Mouse (Mus musculus) kidney, embryonic 15.5 days (tissue): ENCODE data around the gene Tfdp2. TPM values are rescaled to one million over a fixed set of nuclear protein-coding genes. Genes with fewer than 3 reads are reported as not detected.
"Not testable (repeated sequence)": the region's sequence is repeated elsewhere in the genome, so short reads cannot be mapped to it uniquely, and the experiment has no call there.

ENCODE experiments used
- ATAC-seq: fragments of 200-750 bp; cut with Nextera tagmentation; replicated peaks from 2 replicates; pipeline ENCODE4 v1.8.0; 2017; ENCODE audit warnings: moderate TSS enrichment; ENCODE audit not compliant: low FRiP score
- H3K27ac ChIP-seq: fragments of 300-500 bp; sonication (generic); 2 replicates; pipeline ENCODE4 v1.5.1; 2015; ENCODE audit warnings: mild to moderate bottlenecking, inconsistent platforms
- H3K27me3 ChIP-seq: fragments of 300-500 bp; sonication (generic); 2 replicates; pipeline ENCODE4 v1.6.1; 2015; ENCODE audit warnings: inconsistent platforms
- H3K36me3 ChIP-seq: fragments of 300-500 bp; sonication (generic); 2 replicates; pipeline ENCODE4 v1.6.1; 2015; ENCODE audit warnings: inconsistent platforms
- H3K4me1 ChIP-seq: fragments of 300-500 bp; sonication (generic); 2 replicates; pipeline ENCODE4 v1.6.1; 2015; ENCODE audit warnings: inconsistent platforms
- H3K4me2 ChIP-seq: fragments of 300-500 bp; sonication (generic); 2 replicates; pipeline ENCODE4 v1.6.1; 2015; ENCODE audit warnings: moderate library complexity, mild to moderate bottlenecking, inconsistent platforms
- H3K4me3 ChIP-seq: fragments of 300-500 bp; sonication (generic); replicated peaks from 2 replicates; pipeline ENCODE4 v1.5.1; 2015; ENCODE audit warnings: mild to moderate bottlenecking, inconsistent platforms
- H3K9ac ChIP-seq: fragments of 300-500 bp; sonication (generic); 2 replicates; pipeline ENCODE4 v1.6.1; 2015; ENCODE audit warnings: mild to moderate bottlenecking, inconsistent platforms
- H3K9me3 ChIP-seq: fragments of 300-500 bp; sonication (generic); replicated peaks from 2 replicates; pipeline ENCODE4 v1.6.1; 2016; ENCODE audit warnings: inconsistent platforms
- WGBS: fragments of 180-500 bp; shearing (Covaris S2); methylation state at CpG from one replicate; pipeline ENCODE4 v1.1.7; 2015; ENCODE audit warnings: mixed read lengths; 5-methylcytosine and 5-hydroxymethylcytosine counted together
- polyA plus RNA-seq: library from polyadenylated mRNA; unstranded; fragments of >200 nt; fragmentation: Nextera tagmentation; extraction: Ambion mirVana; gene quantifications from 2 replicates; pipeline ENCODE4 v1.2.1, GENCODE M21; 2015

Gene Tfdp2
- polyA plus RNA-seq = 45.4 and 48.9 TPM in 2 replicates

GRCm38 (mm10) chr9:96195885-96196622 is at the start of gene Tfdp2:
Gene Tfdp2, plus strand, starts transcription at chr9:96196275.
- Histone ChIP-seq H3K27ac (peak within 1 kb of the TSS; percentile 91), H3K9ac (peak within 1 kb of the TSS; percentile 85), H3K4me2 (peak within 1 kb of the TSS; percentile 95), H3K4me1 (peaks cover 22% of the 10 kb centered on the region), H3K9me3 (no peaks in the 10 kb centered on the region), H3K4me3 (peak within 1 kb of the TSS; percentile 92), H3K27me3 (no peaks in the 10 kb centered on the region), H3K36me3 (no peaks in the 10 kb centered on the region)
- WGBS = under 1% methylated on average over 80 of the region's 81 CpGs
- ATAC-seq = peak; percentile 99

- no peak overlapping the region for H3K27ac ChIP-seq
- no peaks in the 10 kb centered on the region for H3K4me1 ChIP-seq
- H3K27me3 ChIP-seq = no peaks in the 10 kb centered on the region
- no peaks in the 10 kb centered on the region for H3K9me3 ChIP-seq
- H3K36me3 ChIP-seq = peaks cover 29% of the 10 kb centered on the region
- 91% methylated on average over 7 of the region's 7 CpGs for WGBS
- no peak overlapping the region for H3K9ac ChIP-seq
- no peak for ATAC-seq
- no peak overlapping the region for H3K4me3 ChIP-seq
- H3K4me2 ChIP-seq = no peak overlapping the region
Observed at GRCm38 (mm10) chr9:96152801-96153200, 43.3 kb upstream of the Tfdp2 start.

- Histone ChIP-seq H3K9ac (no peak overlapping the region), H3K36me3 (peaks cover 14% of the 10 kb centered on the region; the same call in 1 of the 2 replicates), H3K4me1 (0 out of 2 replicates have a peak, but pooled peaks cover 10% of the 10 kb centered on the region), H3K9me3 (no peaks in the 10 kb centered on the region), H3K27me3 (no peaks in the 10 kb centered on the region), H3K4me2 (no peak overlapping the region), H3K27ac (peak overlapping the region; percentile 48; the same call in 1 of the 2 replicates), H3K4me3 (no peak overlapping the region)
- ATAC-seq = no peak
- WGBS = 21% methylated on average over 4 of the region's 4 CpGs
Observed at GRCm38 (mm10) chr9:96158431-96158830, 37.6 kb upstream of the Tfdp2 start.

GRCm38 (mm10) chr9:96159047-96159446 is 37.0 kb upstream of the Tfdp2 start:
- 0 out of 2 replicates have a peak, but pooled peaks cover 10% of the 10 kb centered on the region for H3K4me1 ChIP-seq
- no peaks in the 10 kb centered on the region for H3K27me3 ChIP-seq
- no peak for ATAC-seq
- H3K4me3 ChIP-seq = no peak overlapping the region
- no peak overlapping the region for H3K4me2 ChIP-seq
- peaks cover 9% of the 10 kb centered on the region; the same call in 1 of the 2 replicates for H3K36me3 ChIP-seq
- 0 out of 2 replicates have a peak overlapping the region, but pooled peaks have one; percentile 48 for H3K27ac ChIP-seq
- no peaks in the 10 kb centered on the region for H3K9me3 ChIP-seq
- no peak overlapping the region for H3K9ac ChIP-seq
- WGBS = 47% methylated on average over 3 of the region's 3 CpGs

- no peaks in the 10 kb centered on the region for H3K36me3 ChIP-seq
- WGBS = 84% methylated on average over 3 of the region's 3 CpGs
Observed at GRCm38 (mm10) chr9:96160767-96161166, 35.3 kb upstream of the Tfdp2 start.

GRCm38 (mm10) chr9:96162421-96162820 is 33.7 kb upstream of the Tfdp2 start:
- Histone ChIP-seq H3K4me1 (0 out of 2 replicates have a peak, but pooled peaks cover 16% of the 10 kb centered on the region), H3K4me3 (no peak overlapping the region), H3K9me3 (no peaks in the 10 kb centered on the region), H3K27ac (no peak overlapping the region), H3K4me2 (no peak overlapping the region), H3K9ac (no peak overlapping the region), H3K36me3 (no peaks in the 10 kb centered on the region), H3K27me3 (no peaks in the 10 kb centered on the region)
- no peak for ATAC-seq
- WGBS = 71% methylated on average over 5 of the region's 5 CpGs

More at GRCm38 (mm10) chr9:96160767-96161166, 35.3 kb upstream of the Tfdp2 start:
- no peak overlapping the region for H3K4me2 ChIP-seq
- no peaks in the 10 kb centered on the region for H3K9me3 ChIP-seq
- H3K4me1 ChIP-seq = 0 out of 2 replicates have a peak, but pooled peaks cover 10% of the 10 kb centered on the region
- no peak overlapping the region for H3K9ac ChIP-seq
- no peaks in the 10 kb centered on the region for H3K27me3 ChIP-seq
- no peak overlapping the region for H3K27ac ChIP-seq
- no peak overlapping the region for H3K4me3 ChIP-seq
- no peak for ATAC-seq

GRCm38 (mm10) chr9:96163443-96163842 is 32.6 kb upstream of the Tfdp2 start:
- no peaks in the 10 kb centered on the region for H3K36me3 ChIP-seq
- no peak for ATAC-seq
- WGBS = 95% methylated on average over 7 of the region's 7 CpGs
- H3K27ac ChIP-seq = no peak overlapping the region
- H3K4me2 ChIP-seq = no peak overlapping the region
- no peaks in the 10 kb centered on the region for H3K9me3 ChIP-seq
- 0 out of 2 replicates have a peak, but pooled peaks cover 12% of the 10 kb centered on the region for H3K4me1 ChIP-seq
- no peaks in the 10 kb centered on the region for H3K27me3 ChIP-seq
- no peak overlapping the region for H3K4me3 ChIP-seq
- no peak overlapping the region for H3K9ac ChIP-seq

- not testable (repeated sequence) for H3K4me1 ChIP-seq, H3K36me3 ChIP-seq, H3K27ac ChIP-seq, H3K4me3 ChIP-seq, H3K4me2 ChIP-seq, ATAC-seq, H3K9me3 ChIP-seq, H3K9ac ChIP-seq, H3K27me3 ChIP-seq
- 98% methylated on average over 15 of the region's 15 CpGs for WGBS
Observed at GRCm38 (mm10) chr9:96163983-96164382, 32.1 kb upstream of the Tfdp2 start.

GRCm38 (mm10) chr9:96167168-96167585 is 28.9 kb upstream of the Tfdp2 start:
- 28% methylated on average over 5 of the region's 5 CpGs for WGBS
- Histone ChIP-seq H3K9ac (no peak overlapping the region), H3K36me3 (0 out of 2 replicates have a peak, but pooled peaks cover 2% of the 10 kb centered on the region), H3K9me3 (no peaks in the 10 kb centered on the region), H3K27me3 (no peaks in the 10 kb centered on the region), H3K4me2 (no peak overlapping the region), H3K4me1 (0 out of 2 replicates have a peak, but pooled peaks cover 5% of the 10 kb centered on the region), H3K4me3 (no peak overlapping the region), H3K27ac (no peak overlapping the region)
- no peak for ATAC-seq

- 0 out of 2 replicates have a peak, but pooled peaks cover 6% of the 10 kb centered on the region for H3K36me3 ChIP-seq
- WGBS = 53% methylated on average over 3 of the region's 3 CpGs
- ATAC-seq = no peak
- H3K4me1 ChIP-seq = 0 out of 2 replicates have a peak, but pooled peaks cover 5% of the 10 kb centered on the region
- no peaks in the 10 kb centered on the region for H3K9me3 ChIP-seq
- H3K27me3 ChIP-seq = no peaks in the 10 kb centered on the region
- no peak overlapping the region for H3K9ac ChIP-seq
- H3K4me2 ChIP-seq = no peak overlapping the region
- H3K27ac ChIP-seq = no peak overlapping the region
- H3K4me3 ChIP-seq = no peak overlapping the region
Observed at GRCm38 (mm10) chr9:96170600-96170999, 25.5 kb upstream of the Tfdp2 start.

GRCm38 (mm10) chr9:96184909-96185308 is 11.2 kb upstream of the Tfdp2 start:
- ATAC-seq = no peak
- Histone ChIP-seq H3K4me1 (no peaks in the 10 kb centered on the region), H3K36me3 (no peaks in the 10 kb centered on the region), H3K4me2 (no peak overlapping the region), H3K9ac (no peak overlapping the region), H3K27ac (no peak overlapping the region), H3K9me3 (no peaks in the 10 kb centered on the region), H3K27me3 (no peaks in the 10 kb centered on the region), H3K4me3 (no peak overlapping the region)
- WGBS = 79% methylated on average over 4 of the region's 4 CpGs

- no peak overlapping the region for H3K4me3 ChIP-seq
- 64% methylated on average over 7 of the region's 7 CpGs for WGBS
- no peak overlapping the region for H3K27ac ChIP-seq
- H3K27me3 ChIP-seq = no peaks in the 10 kb centered on the region
- ATAC-seq = no peak
- no peak overlapping the region for H3K9ac ChIP-seq
- no peaks in the 10 kb centered on the region for H3K36me3 ChIP-seq
- no peak overlapping the region for H3K4me2 ChIP-seq
- H3K9me3 ChIP-seq = no peaks in the 10 kb centered on the region
- no peaks in the 10 kb centered on the region for H3K4me1 ChIP-seq
Observed at GRCm38 (mm10) chr9:96186701-96187100, 9.4 kb upstream of the Tfdp2 start.
